Mouse (Mus musculus) spleen, adult 12 weeks (tissue): ENCODE data around the gene Fam198b.

Experiments used
- DNase-seq: peaks from one replicate; pipeline ENCODE4 v3.0.0; 2022; ENCODE audit warnings: low spot score

Gene Fam198b

GRCm38 (mm10) chr3:79885686-79886356, 1.5 kb downstream of the Fam198b start:
- DNase-seq, result no peak

- no peak for DNase-seq
These were observed 2.2 kb downstream of the Fam198b start for GRCm38 (mm10) chr3:79886357-79887091.

- DNase-seq, result no peak
These were observed 3.0 kb downstream of the Fam198b start for GRCm38 (mm10) chr3:79887161-79887855.

GRCm38 (mm10) chr3:79887966-79888365, 3.6 kb downstream of the Fam198b start:
- DNase-seq, result no peak

- DNase-seq, result no peak
These were observed 13.4 kb downstream of the Fam198b start for GRCm38 (mm10) chr3:79897534-79898370.

GRCm38 (mm10) chr3:79898514-79898913, 14.2 kb downstream of the Fam198b start:
- no peak for DNase-seq

GRCm38 (mm10) chr3:79899906-79900305, 15.6 kb downstream of the Fam198b start:
- no peak for DNase-seq

- DNase-seq, result no peak
These were observed 16.2 kb downstream of the Fam198b start for GRCm38 (mm10) chr3:79900502-79900901.

- DNase-seq, result no peak
These were observed 17.0 kb downstream of the Fam198b start for GRCm38 (mm10) chr3:79901321-79901720.

- no peak for DNase-seq
These were observed 17.4 kb downstream of the Fam198b start for GRCm38 (mm10) chr3:79901734-79902133.

GRCm38 (mm10) chr3:79903803-79904202, 19.5 kb downstream of the Fam198b start:
- DNase-seq, result no peak

GRCm38 (mm10) chr3:79904238-79904757, 20.0 kb downstream of the Fam198b start:
- no peak for DNase-seq

GRCm38 (mm10) chr3:79905397-79905796, 21.1 kb downstream of the Fam198b start:
- DNase-seq, result no peak

- no peak for DNase-seq
These were observed 22.1 kb downstream of the Fam198b start for GRCm38 (mm10) chr3:79906250-79907045.

GRCm38 (mm10) chr3:79907223-79907622, 22.9 kb downstream of the Fam198b start:
- no peak for DNase-seq

GRCm38 (mm10) chr3:79910375-79911141, 26.2 kb downstream of the Fam198b start:
- no peak for DNase-seq

GRCm38 (mm10) chr3:79911166-79911565, 26.8 kb downstream of the Fam198b start:
- no peak for DNase-seq

GRCm38 (mm10) chr3:79914012-79914411, 29.7 kb downstream of the Fam198b start:
- no peak for DNase-seq

GRCm38 (mm10) chr3:79916185-79916584, 31.9 kb downstream of the Fam198b start:
- no peak for DNase-seq

- no peak for DNase-seq
These were observed 34.4 kb downstream of the Fam198b start for GRCm38 (mm10) chr3:79918761-79919160.
